In genomic region chr5:23844531-23844841, GRCm38 (mm10) we compare ENCODE assay signal across 8 mouse cellular contexts. TPM values are rescaled to one million over a fixed set of nuclear protein-coding genes. Genes with fewer than 3 reads are reported as not detected.
DNase-seq lines count a peak whose midpoint lies in the region; ATAC-seq lines count a peak whose summit lies in the region.

No protein-coding gene starts in this region.

- no peaks in the 10 kb centered on the region for H3K27me3 ChIP-seq in embryonic facial prominence, embryonic 14.5 days (replicated peaks; ENCODE audit: control insufficient read depth, insufficient read depth, low read length)
- no peaks in the 10 kb centered on the region for H3K27me3 ChIP-seq in hindbrain, embryonic 10.5 days (ENCODE audit: insufficient read depth, poor library complexity, severe bottlenecking)
- no peaks in the 10 kb centered on the region for H3K27me3 ChIP-seq in limb, embryonic 13.5 days
- H3K27me3 ChIP-seq in midbrain, embryonic 16.5 days (ENCODE audit: control insufficient read depth, insufficient read depth, low read depth, low read length): no peaks in the 10 kb centered on the region

- peak overlapping the region; percentile 67 for H3K4me2 ChIP-seq in embryonic facial prominence, embryonic 14.5 days (ENCODE audit: low read depth, low read length)
- peak overlapping the region; percentile 80 for H3K4me2 ChIP-seq in limb, embryonic 13.5 days (replicated peaks)
- H3K4me2 ChIP-seq in midbrain, embryonic 16.5 days (ENCODE audit: low read length): peak overlapping the region; percentile 62

- peak; percentile 35 to 65 for DNase-seq in adrenal gland, postnatal 36 days
- no peak for DNase-seq in adrenal gland, postnatal 4 days (ENCODE audit: low spot score in 2 of 2)
- peak; percentile 66 for DNase-seq in 3T3-L1 (ENCODE audit: low read depth, low spot score)
- peak; percentile 74 for DNase-seq in embryonic facial prominence, embryonic 14.5 days (ENCODE audit: low spot score)
- no peak for DNase-seq in hindbrain, embryonic 10.5 days (ENCODE audit: low spot score)
- DNase-seq in spleen, postnatal 4 days (ENCODE audit: low spot score in 2 of 2): no peak

- peak; percentile 9; the same call in 1 of the 2 replicates for ATAC-seq in embryonic facial prominence, embryonic 14.5 days (ENCODE audit: low read depth)
- peak; percentile 22; the same call in 1 of the 2 replicates for ATAC-seq in limb, embryonic 13.5 days (ENCODE audit: low FRiP score, low read depth)
- ATAC-seq in midbrain, embryonic 16.5 days: peak; percentile 20; the same call in 1 of the 2 replicates

- no peaks in the 10 kb centered on the region for H3K9me3 ChIP-seq in embryonic facial prominence, embryonic 14.5 days (ENCODE audit: control insufficient read depth, low read length)
- no peaks in the 10 kb centered on the region for H3K9me3 ChIP-seq in hindbrain, embryonic 10.5 days
- no peaks in the 10 kb centered on the region for H3K9me3 ChIP-seq in limb, embryonic 13.5 days
- no peaks in the 10 kb centered on the region for H3K9me3 ChIP-seq in midbrain, embryonic 16.5 days (replicated peaks; ENCODE audit: control insufficient read depth, low read length, poor library complexity, severe bottlenecking)

- peak overlapping the region; percentile 82 for H3K9ac ChIP-seq in embryonic facial prominence, embryonic 14.5 days (ENCODE audit: low read depth, low read length)
- H3K9ac ChIP-seq in limb, embryonic 13.5 days: peak overlapping the region; percentile 84
- peak overlapping the region; percentile 85; the same call in 1 of the 2 replicates for H3K9ac ChIP-seq in midbrain, embryonic 16.5 days (ENCODE audit: low read depth, low read length)

- WGBS in embryonic facial prominence, embryonic 14.5 days: 17% methylated on average over 7 of the region's 7 CpGs
- 42% methylated on average over 7 of the region's 7 CpGs for WGBS in hindbrain, embryonic 10.5 days
- 19% methylated on average over 7 of the region's 7 CpGs for WGBS in limb, embryonic 13.5 days
- 35% methylated on average over 7 of the region's 7 CpGs for WGBS in midbrain, embryonic 16.5 days

- peaks cover 7% of the 10 kb centered on the region; the same call in 1 of the 2 replicates for H3K36me3 ChIP-seq in embryonic facial prominence, embryonic 14.5 days (ENCODE audit: control insufficient read depth, insufficient read depth, low read length)
- H3K36me3 ChIP-seq in hindbrain, embryonic 10.5 days: peaks cover 24% of the 10 kb centered on the region
- H3K36me3 ChIP-seq in limb, embryonic 13.5 days: 0 out of 2 replicates have a peak, but pooled peaks cover 8% of the 10 kb centered on the region
- peaks cover 4% of the 10 kb centered on the region; the same call in 1 of the 2 replicates for H3K36me3 ChIP-seq in midbrain, embryonic 16.5 days (ENCODE audit: control insufficient read depth, insufficient read depth, low read length)

- H3K27ac ChIP-seq in embryonic facial prominence, embryonic 14.5 days (replicated peaks; ENCODE audit: low read depth, low read length): peak overlapping the region; percentile 86
- peak overlapping the region; percentile 91 for H3K27ac ChIP-seq in hindbrain, embryonic 10.5 days
- peak overlapping the region; percentile 84 for H3K27ac ChIP-seq in limb, embryonic 13.5 days
- H3K27ac ChIP-seq in midbrain, embryonic 16.5 days (ENCODE audit: low read length): peak overlapping the region; percentile 81

- 0 out of 2 replicates have a peak, but pooled peaks cover 4% of the 10 kb centered on the region for H3K4me1 ChIP-seq in embryonic facial prominence, embryonic 14.5 days (ENCODE audit: control insufficient read depth, insufficient read depth, low read length)
- peaks cover 16% of the 10 kb centered on the region for H3K4me1 ChIP-seq in hindbrain, embryonic 10.5 days (replicated peaks)
- peaks cover 20% of the 10 kb centered on the region for H3K4me1 ChIP-seq in limb, embryonic 13.5 days
- H3K4me1 ChIP-seq in midbrain, embryonic 16.5 days (ENCODE audit: control insufficient read depth, insufficient read depth, low read length): peaks cover 20% of the 10 kb centered on the region

- H3K4me3 ChIP-seq in embryonic facial prominence, embryonic 14.5 days (ENCODE audit: low read depth, low read length): peak overlapping the region; percentile 69
- peak overlapping the region; percentile 80 for H3K4me3 ChIP-seq in hindbrain, embryonic 10.5 days
- peak overlapping the region; percentile 73 for H3K4me3 ChIP-seq in limb, embryonic 13.5 days
- H3K4me3 ChIP-seq in midbrain, embryonic 16.5 days (ENCODE audit: low read depth, low read length): peak overlapping the region; percentile 81

RNA-seq across cellular contexts. Expression of gene Tomm7, which starts 0.5 kb away (rescaled TPM):
- total RNA-seq in adrenal gland, postnatal 36 days (2021): 100 to 1,000 TPM; 118 to 121 TPM
- 10 to 100 TPM; 87.8 to 91.7 TPM for total RNA-seq in adrenal gland, postnatal 4 days (2021)
- 104 and 120 TPM in 2 replicates for polyA plus RNA-seq in embryonic facial prominence, embryonic 14.5 days (2014; fragmentation: Nextera tagmentation; extraction: Ambion mirVana)
- 131 and 132 TPM in 2 replicates for polyA plus RNA-seq in hindbrain, embryonic 10.5 days (2016; fragmentation: Nextera tagmentation; extraction: Ambion mirVana)
- polyA plus RNA-seq in limb, embryonic 13.5 days (2015; fragmentation: Nextera tagmentation; extraction: Ambion mirVana): 107 and 108 TPM in 2 replicates
- 75.7 and 77.3 TPM in 2 replicates for polyA plus RNA-seq in midbrain, embryonic 16.5 days (2015; fragmentation: Nextera tagmentation; extraction: Ambion mirVana)

RNA-seq across cellular contexts. Expression of gene Rint1, which starts 57.0 kb away (rescaled TPM):
- 10 to 100 TPM; 21.8 to 26.2 TPM for total RNA-seq in adrenal gland, postnatal 36 days (2021)
- 10 to 100 TPM; 24.6 to 24.7 TPM for total RNA-seq in adrenal gland, postnatal 4 days (2021)
- 27.1 and 30.8 TPM in 2 replicates for polyA plus RNA-seq in embryonic facial prominence, embryonic 14.5 days (2014; fragmentation: Nextera tagmentation; extraction: Ambion mirVana)
- 33.0 and 37.4 TPM in 2 replicates for polyA plus RNA-seq in hindbrain, embryonic 10.5 days (2016; fragmentation: Nextera tagmentation; extraction: Ambion mirVana)
- polyA plus RNA-seq in limb, embryonic 13.5 days (2015; fragmentation: Nextera tagmentation; extraction: Ambion mirVana): 45.2 and 46.8 TPM in 2 replicates
- polyA plus RNA-seq in midbrain, embryonic 16.5 days (2015; fragmentation: Nextera tagmentation; extraction: Ambion mirVana): 30.2 and 30.3 TPM in 2 replicates

Comparison
In these comparisons a context has a peak if more than half of its experiments do, and no peak if none do; other contexts are left out.
1. DNase-seq: peak in adrenal gland, postnatal 36 days (2 of 2), 3T3-L1 (single experiment) and embryonic facial prominence, embryonic 14.5 days (single experiment); none in adrenal gland, postnatal 4 days (0 of 2), hindbrain, embryonic 10.5 days (single experiment) and spleen, postnatal 4 days (0 of 2).
2. Peak in every context shown above with its lines, with median percentiles within 50 percentile points of each other: ATAC-seq, H3K27ac ChIP-seq, H3K4me2 ChIP-seq, H3K4me3 ChIP-seq and H3K9ac ChIP-seq.